24 mouse cellular contexts compared by ENCODE assay signal in genomic region chr10:21053296-21053695, GRCm38 (mm10).
"Had no signal": no experiment of that assay in that cellular context is flagged by ENCODE, and none has a peak within 500 bp of the region (broad histone marks: within the 10 kb centered on the region; RNA-seq: fewer than 3 reads in every experiment).

No protein-coding gene starts in this region.

- H3K4me1 ChIP-seq: neural tube, embryonic 15.5 days had no signal

- H3K36me3 ChIP-seq: kidney, embryonic 15.5 days; limb, embryonic 10.5 days; limb, embryonic 13.5 days; liver, embryonic 12.5 days; liver, embryonic 15.5 days; lung, embryonic 15.5 days; midbrain, embryonic 10.5 days; neural tube, embryonic 12.5 days had no signal

- H3K4me3 ChIP-seq: kidney, embryonic 15.5 days; limb, embryonic 10.5 days; limb, embryonic 13.5 days; liver, embryonic 12.5 days; liver, embryonic 15.5 days; lung, embryonic 15.5 days; megakaryocyte, embryonic 14.5 days; midbrain, embryonic 10.5 days; neural tube, embryonic 12.5 days; neural tube, embryonic 15.5 days had no signal

- H3K27me3 ChIP-seq: kidney, embryonic 15.5 days; liver, embryonic 12.5 days; liver, embryonic 15.5 days; lung, embryonic 15.5 days; megakaryocyte, embryonic 14.5 days; neural tube, embryonic 15.5 days had no signal

- DNase-seq: kidney, adult 11 months; kidney, adult 8-10 months; kidney, postnatal 10 days; kidney, postnatal 4 days; layer of hippocampus, adult 9-11 months; liver; lung, adult 18-20 months; lung, postnatal 10 days; lung, postnatal 36 days; midbrain, embryonic 14.5 days; right cerebral cortex, adult 18-20 months; right cerebral cortex, postnatal 14 days; right cerebral cortex, postnatal 4 days had no signal

- H3K9me3 ChIP-seq: kidney, embryonic 15.5 days; limb, embryonic 10.5 days; limb, embryonic 13.5 days; liver, embryonic 12.5 days; liver, embryonic 15.5 days; lung, embryonic 15.5 days; megakaryocyte, embryonic 14.5 days; midbrain, embryonic 10.5 days; neural tube, embryonic 12.5 days; neural tube, embryonic 15.5 days had no signal

- H3K27ac ChIP-seq: kidney, embryonic 15.5 days; limb, embryonic 10.5 days; limb, embryonic 13.5 days; liver, embryonic 15.5 days; lung, embryonic 15.5 days; midbrain, embryonic 10.5 days; neural tube, embryonic 12.5 days; neural tube, embryonic 15.5 days; stomach, postnatal 0 days had no signal

- H3K9ac ChIP-seq: kidney, embryonic 15.5 days; limb, embryonic 13.5 days; liver, embryonic 12.5 days; liver, embryonic 15.5 days; lung, embryonic 15.5 days; neural tube, embryonic 12.5 days; neural tube, embryonic 15.5 days had no signal
